Mouse (Mus musculus): ENCODE results near the gene Lrtm2. TPM values are rescaled to one million over a fixed set of nuclear protein-coding genes. Genes with fewer than 3 reads are reported as not detected.

Gene Lrtm2
- 1.0 TPM for total RNA-seq (2023)

DNA sequence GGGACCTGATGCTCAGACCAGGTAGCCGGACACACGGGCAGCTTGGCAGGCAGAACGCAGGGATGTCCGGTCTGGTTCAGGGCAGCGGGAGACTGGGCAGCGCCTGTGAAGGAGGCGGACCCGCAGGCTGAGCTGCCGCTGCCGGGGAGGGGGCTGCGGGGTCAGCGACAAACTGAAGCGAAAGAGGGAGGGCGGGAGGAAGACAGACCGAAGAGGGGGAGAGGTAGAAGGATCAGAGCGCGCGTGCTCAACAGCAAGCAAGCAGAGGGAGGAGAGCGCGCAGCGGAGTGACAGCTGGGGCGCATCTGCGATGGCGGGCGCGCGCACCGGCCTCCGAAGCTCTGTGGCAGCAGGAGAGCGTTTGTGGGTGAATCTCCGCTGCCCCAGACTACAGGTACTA lies at the start of gene Lrtm2:
Gene Lrtm2, minus strand, starts transcription at position 261 of the 400 bp plus-strand sequence.

Other genes with a start within 250 kb of the Lrtm2 start
- gene Dcp1b, start 155.5 kb downstream of the Lrtm2 start, total RNA-seq (2023): 25.2 TPM
- not detected for gene Cacna1c, start 134.3 kb downstream of the Lrtm2 start, total RNA-seq (2023)
- gene Cacna2d4, start 94.2 kb downstream of the Lrtm2 start, total RNA-seq (2023): 11.3 TPM
- 49.9 TPM for gene Adipor2, start 86.9 kb upstream of the Lrtm2 start, total RNA-seq (2023)
- 74.2 TPM for gene Fbxl14, start 148.9 kb upstream of the Lrtm2 start, total RNA-seq (2023)
- 1.7 TPM for gene Wnt5b, start 213.6 kb upstream of the Lrtm2 start, total RNA-seq (2023)